Mouse (Mus musculus) neural tube, embryonic 11.5 days (tissue): Measurements from ENCODE around the gene Tnp2. TPM values are rescaled to one million over a fixed set of nuclear protein-coding genes. Genes with fewer than 3 reads are reported as not detected.

ENCODE experiments used
- ATAC-seq: fragments of 200-750 bp; cut with Nextera tagmentation; 2 replicates; pipeline ENCODE4 v1.8.0; 2017; ENCODE audit warnings: moderate number of reproducible peaks, mild to moderate bottlenecking, moderate TSS enrichment, moderate library complexity; ENCODE audit not compliant: insufficient read depth, low FRiP score, low TSS enrichment
- DNase-seq: peaks from one replicate; pipeline ENCODE4 v3.0.0-alpha.2; 2015; ENCODE audit warnings: low spot score
- H3K27ac ChIP-seq: fragments of 300-500 bp; sonication (generic); 2 replicates; pipeline ENCODE4 v1.5.1; 2014; ENCODE audit warnings: low read depth, mild to moderate bottlenecking, low read length
- H3K27me3 ChIP-seq: fragments of 300-500 bp; sonication (generic); 2 replicates; pipeline ENCODE4 v1.6.1; 2014; ENCODE audit warnings: mild to moderate bottlenecking, low read length, mixed read lengths; ENCODE audit not compliant: control insufficient read depth, insufficient read depth
- H3K36me3 ChIP-seq: fragments of 300-500 bp; sonication (generic); 2 replicates; pipeline ENCODE4 v1.6.1; 2014; ENCODE audit warnings: mild to moderate bottlenecking, low read length, moderate library complexity, mixed read lengths; ENCODE audit not compliant: control insufficient read depth, insufficient read depth
- H3K4me1 ChIP-seq: fragments of 300-500 bp; sonication (generic); 2 replicates; pipeline ENCODE4 v1.6.1; 2014; ENCODE audit warnings: low read length, mixed read lengths; ENCODE audit not compliant: control insufficient read depth, insufficient read depth
- H3K4me2 ChIP-seq: fragments of 300-500 bp; sonication (generic); 2 replicates; pipeline ENCODE4 v1.6.1; 2014; ENCODE audit warnings: low read depth, mild to moderate bottlenecking, moderate library complexity
- H3K4me3 ChIP-seq: fragments of 300-500 bp; sonication (generic); 2 replicates; pipeline ENCODE4 v1.5.1; 2014; ENCODE audit warnings: low read depth, low read length
- H3K9ac ChIP-seq: fragments of 300-500 bp; sonication (generic); 2 replicates; pipeline ENCODE4 v1.6.1; 2014; ENCODE audit warnings: mild to moderate bottlenecking, low read length
- H3K9me3 ChIP-seq: fragments of 300-500 bp; sonication (generic); 2 replicates; pipeline ENCODE4 v1.6.1; 2016; ENCODE audit warnings: low read length; ENCODE audit not compliant: control insufficient read depth
- WGBS: fragments of 180-500 bp; shearing (Covaris S2); extraction: QIAGEN DNeasy Blood & Tissue Kit; methylation state at CpG from one replicate; pipeline ENCODE4 v1.1.7; 2014; 5-methylcytosine and 5-hydroxymethylcytosine counted together
- polyA plus RNA-seq: library from polyadenylated mRNA; unstranded; fragments of >200 nt; fragmentation: Nextera tagmentation; extraction: Ambion mirVana; gene quantifications from 2 replicates; pipeline ENCODE4 v1.2.1, GENCODE M21; 2014

The Tnp2 gene
- polyA plus RNA-seq, 1 experiment from 2014 or later = not detected

DNA sequence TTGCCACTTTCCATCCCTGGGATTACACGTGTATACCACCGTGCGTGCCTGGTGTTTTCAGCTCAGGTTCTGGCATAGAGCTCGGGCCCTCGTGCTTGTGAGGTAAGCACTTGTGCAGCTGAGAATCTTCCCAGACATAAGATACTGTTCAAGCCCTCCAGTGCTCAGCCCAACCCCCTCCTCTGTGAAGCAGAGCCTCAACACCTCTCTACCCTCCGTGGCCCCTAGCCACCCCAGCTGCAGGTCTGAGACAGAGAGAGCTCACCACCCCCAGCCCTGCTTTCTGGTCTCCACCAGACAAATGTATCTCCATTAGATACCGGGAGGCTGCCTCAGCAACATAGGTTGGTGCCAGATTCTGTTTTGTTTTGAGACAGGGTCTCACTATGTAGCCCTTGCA lies 39.2 kb downstream of the Tnp2 start:
- WGBS = 73% methylated on average over 7 of the region's 7 CpGs
- no peak for ATAC-seq
- Histone ChIP-seq H3K9me3 (no peaks in the 10 kb centered on the region), H3K27me3 (no peaks in the 10 kb centered on the region), H3K36me3 (no peaks in the 10 kb centered on the region), H3K9ac (no peak overlapping the region), H3K4me2 (no peak overlapping the region), H3K4me1 (no peaks in the 10 kb centered on the region), H3K27ac (no peak overlapping the region), H3K4me3 (no peak overlapping the region)
- DNase-seq = no peak

- Histone ChIP-seq H3K9ac (no peak overlapping the region), H3K36me3 (no peaks in the 10 kb centered on the region), H3K27ac (no peak overlapping the region), H3K4me3 (no peak overlapping the region), H3K4me1 (no peaks in the 10 kb centered on the region), H3K9me3 (no peaks in the 10 kb centered on the region), H3K27me3 (no peaks in the 10 kb centered on the region), H3K4me2 (no peak overlapping the region)
- ATAC-seq (no peak), DNase-seq (no peak)
- WGBS = 90% methylated on average over 2 of the region's 2 CpGs
These were observed 47.4 kb downstream of the Tnp2 start for GRCm38 (mm10) chr16:10741082-10741481.

DNA sequence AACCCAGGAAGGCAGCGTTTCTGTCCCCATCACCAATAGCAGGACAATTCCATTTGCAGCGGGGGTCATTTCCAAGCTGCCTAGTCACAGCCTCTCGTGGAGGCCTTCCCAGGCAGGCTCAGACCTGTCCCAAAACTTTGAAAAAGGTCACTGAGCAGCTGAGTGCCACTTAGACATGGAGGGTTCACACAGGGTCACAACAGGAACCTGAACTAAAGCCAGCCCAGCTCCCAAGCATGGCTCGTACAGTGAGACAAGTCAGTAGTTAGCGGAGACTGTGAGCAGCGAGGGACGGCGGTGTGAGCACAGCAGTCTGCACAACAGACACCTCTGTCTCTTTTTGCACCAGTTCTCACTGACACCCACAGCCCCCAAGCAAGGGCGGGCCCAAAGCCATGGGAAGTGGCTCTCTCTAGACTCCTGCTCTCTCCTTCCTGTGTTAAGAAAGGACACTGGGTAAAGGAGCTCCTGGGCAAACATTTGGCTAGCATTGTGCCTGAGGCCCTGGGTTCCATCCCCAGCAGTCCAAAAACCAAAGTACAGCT lies 48.5 kb downstream of the Tnp2 start:
- no peak for DNase-seq
- H3K4me1 ChIP-seq = no peaks in the 10 kb centered on the region
- H3K4me3 ChIP-seq = no peak overlapping the region
- H3K36me3 ChIP-seq = no peaks in the 10 kb centered on the region
- 74% methylated on average over 9 of the region's 9 CpGs for WGBS
- no peak overlapping the region for H3K4me2 ChIP-seq
- no peaks in the 10 kb centered on the region for H3K9me3 ChIP-seq
- H3K27ac ChIP-seq = no peak overlapping the region
- no peak for ATAC-seq
- no peak overlapping the region for H3K9ac ChIP-seq
- no peaks in the 10 kb centered on the region for H3K27me3 ChIP-seq

DNA sequence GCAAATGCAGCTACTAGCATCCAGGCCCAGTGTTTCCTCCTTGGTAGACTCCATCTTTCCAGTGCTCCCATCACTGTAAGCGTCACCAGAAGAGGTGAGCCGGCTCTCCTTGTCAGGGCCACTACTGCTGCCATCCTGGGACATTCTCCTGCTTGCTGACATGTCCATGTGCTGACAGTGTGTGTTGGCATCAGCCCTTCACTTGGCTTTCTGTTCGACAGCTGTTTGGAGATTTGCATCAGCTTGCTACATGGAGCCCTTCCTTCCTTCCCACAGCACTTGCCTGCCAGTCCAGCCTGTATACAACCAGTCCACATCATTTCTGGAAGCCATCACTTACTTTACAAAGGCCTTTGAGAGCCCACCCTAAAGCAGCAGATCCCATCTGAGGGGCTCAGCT lies 49.6 kb downstream of the Tnp2 start:
- no peaks in the 10 kb centered on the region for H3K4me1 ChIP-seq
- no peak overlapping the region for H3K9ac ChIP-seq
- H3K4me2 ChIP-seq = no peak overlapping the region
- no peak overlapping the region for H3K27ac ChIP-seq
- no peak overlapping the region for H3K4me3 ChIP-seq
- no peaks in the 10 kb centered on the region for H3K27me3 ChIP-seq
- ATAC-seq (no peak), DNase-seq (no peak)
- H3K36me3 ChIP-seq = no peaks in the 10 kb centered on the region
- no peaks in the 10 kb centered on the region for H3K9me3 ChIP-seq
- WGBS = 92% methylated on average over 3 of the region's 3 CpGs

Other genes starting within 250 kb of the Tnp2 start
- 24.1 and 28.2 TPM in 2 replicates for gene Dexi, start 245.6 kb downstream of the Tnp2 start, polyA plus RNA-seq
- 41.4 and 44.0 TPM in 2 replicates for gene Clec16a, start 243.3 kb downstream of the Tnp2 start, polyA plus RNA-seq
- gene Socs1, start 3.1 kb downstream of the Tnp2 start, polyA plus RNA-seq = 2.5 and 2.7 TPM in 2 replicates
- not detected in 2 replicates for gene Prm3, start 2.3 kb upstream of the Tnp2 start, polyA plus RNA-seq
- not detected in 2 replicates for gene Prm2, start 7.5 kb upstream of the Tnp2 start, polyA plus RNA-seq
- not detected in 2 replicates for gene Prm1, start 17.2 kb upstream of the Tnp2 start, polyA plus RNA-seq
- gene Gm11172, start 24.3 kb upstream of the Tnp2 start, polyA plus RNA-seq = not detected in 2 replicates
- 2.5 and 3.6 TPM in 2 replicates for gene Rmi2, start 46.4 kb upstream of the Tnp2 start, polyA plus RNA-seq